Mouse (Mus musculus) right cerebral cortex, postnatal 25 days (tissue): ENCODE measurements around the gene Dhx9.
"Not testable (repeated sequence)": the region's sequence is repeated elsewhere in the genome, so short reads cannot be mapped to it uniquely, and the experiment has no call there.

Experiments used
- DNase-seq: peaks from one replicate; pipeline ENCODE4 v3.0.0; 2022

Gene Dhx9

DNA sequence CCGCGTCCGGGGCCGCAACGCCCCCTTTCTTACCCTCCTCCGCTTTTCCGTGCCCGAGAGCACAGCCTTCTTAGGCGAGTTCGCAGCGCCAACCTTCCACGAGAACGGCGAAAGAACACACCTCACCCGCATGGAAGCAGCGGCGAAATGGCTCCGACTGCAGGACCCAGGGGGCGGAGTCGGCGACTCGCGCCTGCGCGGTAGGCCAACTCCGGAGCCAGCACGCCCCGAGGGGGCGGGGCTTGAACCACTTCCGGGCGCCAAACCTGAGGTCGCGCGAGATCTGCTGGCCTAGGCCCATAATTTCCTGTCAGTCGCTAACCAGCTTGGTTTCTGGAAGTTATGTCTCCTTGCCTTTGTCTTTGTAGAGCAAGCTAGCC, at the start of gene Dhx9:
Gene Dhx9, minus strand, starts transcription at position 161 of the 380 bp plus-strand sequence.
- peak; percentile 97 for DNase-seq

GRCm38 (mm10) chr1:153535611-153536010, 48.2 kb upstream of the Dhx9 start:
- DNase-seq, result no peak

DNA sequence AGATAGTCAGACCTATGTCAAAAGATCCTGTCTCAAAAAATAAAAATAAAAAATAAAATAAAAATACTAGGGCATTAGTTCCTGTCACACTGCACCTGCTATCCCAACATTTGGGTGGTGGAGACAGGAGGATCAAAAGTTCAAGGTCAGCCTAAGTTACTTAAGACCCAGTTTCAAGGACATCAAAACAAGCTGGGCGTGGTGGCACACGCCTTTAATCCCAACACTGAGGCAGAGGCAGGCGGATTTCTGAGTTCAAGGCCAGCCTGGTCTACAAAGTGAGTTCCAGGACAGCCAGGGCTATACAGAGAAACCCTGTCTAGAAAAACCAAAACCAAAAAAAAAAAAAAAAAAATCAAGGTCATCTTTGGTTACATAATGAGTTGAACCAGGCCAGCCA, 45.4 kb upstream of the Dhx9 start:
- not testable (repeated sequence) for DNase-seq

DNA sequence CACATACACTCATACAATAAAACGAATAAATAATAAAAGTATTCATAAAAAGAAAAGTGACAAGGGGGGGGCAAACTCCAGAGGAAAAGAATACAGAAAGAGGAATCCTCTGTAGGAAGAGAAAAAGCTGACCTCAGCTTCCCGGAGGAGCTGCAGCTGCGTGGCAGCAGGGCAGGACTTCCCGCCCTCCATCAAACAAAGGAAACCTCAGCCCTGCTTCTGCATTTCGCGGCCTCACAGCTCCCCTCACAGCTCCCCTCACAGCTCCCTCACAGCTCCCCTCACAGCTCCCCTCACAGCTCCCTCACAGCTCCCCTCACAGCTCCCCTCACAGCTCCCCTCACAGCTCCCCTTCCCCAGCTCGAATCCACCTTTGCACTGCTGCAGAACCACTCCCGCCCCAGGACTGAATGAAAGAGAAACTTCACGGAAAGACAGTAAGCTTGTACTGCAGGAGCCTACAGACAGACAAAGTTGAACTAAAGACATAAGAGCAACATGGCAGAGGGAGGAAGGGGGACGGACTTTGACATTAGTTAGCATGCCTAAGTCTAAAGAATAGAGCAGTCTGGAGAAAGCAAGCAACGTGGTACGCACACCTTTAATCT, 44.9 kb upstream of the Dhx9 start:
- no peak for DNase-seq

- DNase-seq, result no peak
Observed at GRCm38 (mm10) chr1:153531677-153532233, 44.3 kb upstream of the Dhx9 start.

DNA sequence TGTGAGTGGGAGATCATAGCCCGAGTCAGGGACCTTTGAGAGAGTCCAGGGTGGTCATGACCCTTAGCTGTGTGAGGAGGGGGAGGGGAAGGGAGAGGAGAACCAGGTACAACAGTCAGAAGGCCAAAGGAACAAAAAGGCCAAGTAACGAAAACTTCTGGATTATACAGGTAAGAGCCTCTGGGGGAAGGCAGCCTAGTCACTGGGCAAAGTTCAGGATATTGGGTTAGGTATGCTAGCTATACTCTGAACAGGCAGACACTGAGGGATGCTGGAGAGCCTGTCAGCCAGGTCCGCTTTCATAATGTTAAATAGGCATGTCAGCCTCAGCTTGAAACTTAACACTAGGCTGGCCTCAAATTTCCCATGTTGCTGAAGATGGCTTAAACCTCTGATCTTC, 34.7 kb upstream of the Dhx9 start:
- no peak for DNase-seq

DNA sequence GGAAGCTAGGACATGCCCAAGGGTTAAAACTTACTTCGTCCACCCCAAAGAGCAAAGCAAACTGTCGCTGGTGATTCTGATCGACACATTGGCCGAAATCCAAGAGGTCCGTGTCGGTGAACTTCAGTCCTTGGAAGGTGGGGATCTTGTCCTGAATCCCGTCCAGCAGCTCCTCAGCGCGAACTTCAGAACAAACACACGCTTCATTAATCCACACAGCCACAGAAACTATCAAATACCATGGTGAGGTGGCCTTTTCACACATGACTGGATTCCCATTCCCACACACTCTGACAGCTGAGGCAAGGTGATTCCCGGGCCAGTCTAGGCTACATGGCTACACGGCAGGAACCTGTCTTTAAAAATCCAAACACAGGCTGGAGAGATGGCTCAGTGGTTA, 27.9 kb upstream of the Dhx9 start:
- no peak for DNase-seq

GRCm38 (mm10) chr1:153510330-153511009, 23.0 kb upstream of the Dhx9 start:
- no peak for DNase-seq

- DNase-seq, result not testable (repeated sequence)
Observed at GRCm38 (mm10) chr1:153509569-153509968, 22.1 kb upstream of the Dhx9 start.

GRCm38 (mm10) chr1:153509012-153509411, 21.6 kb upstream of the Dhx9 start:
- no peak for DNase-seq

DNA sequence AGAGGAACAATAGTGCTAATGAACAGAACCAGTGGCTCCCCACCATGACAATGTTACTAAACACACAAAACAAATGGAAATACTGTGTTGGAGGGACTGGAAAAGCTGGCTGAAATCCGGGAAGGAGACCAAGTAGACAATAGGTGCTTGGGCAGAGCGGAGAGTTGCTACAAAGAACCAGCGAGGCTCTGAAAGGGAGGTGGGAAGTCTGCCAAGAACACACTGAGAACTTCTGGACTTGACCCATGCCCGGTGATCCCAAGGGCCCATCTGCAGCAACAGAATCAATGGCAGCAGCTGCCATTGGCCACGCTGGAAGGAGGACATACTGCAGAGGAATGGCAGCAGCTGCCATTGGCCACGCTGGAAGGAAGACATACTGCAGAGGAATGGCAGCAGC, 18.8 kb upstream of the Dhx9 start:
- no peak for DNase-seq

DNA sequence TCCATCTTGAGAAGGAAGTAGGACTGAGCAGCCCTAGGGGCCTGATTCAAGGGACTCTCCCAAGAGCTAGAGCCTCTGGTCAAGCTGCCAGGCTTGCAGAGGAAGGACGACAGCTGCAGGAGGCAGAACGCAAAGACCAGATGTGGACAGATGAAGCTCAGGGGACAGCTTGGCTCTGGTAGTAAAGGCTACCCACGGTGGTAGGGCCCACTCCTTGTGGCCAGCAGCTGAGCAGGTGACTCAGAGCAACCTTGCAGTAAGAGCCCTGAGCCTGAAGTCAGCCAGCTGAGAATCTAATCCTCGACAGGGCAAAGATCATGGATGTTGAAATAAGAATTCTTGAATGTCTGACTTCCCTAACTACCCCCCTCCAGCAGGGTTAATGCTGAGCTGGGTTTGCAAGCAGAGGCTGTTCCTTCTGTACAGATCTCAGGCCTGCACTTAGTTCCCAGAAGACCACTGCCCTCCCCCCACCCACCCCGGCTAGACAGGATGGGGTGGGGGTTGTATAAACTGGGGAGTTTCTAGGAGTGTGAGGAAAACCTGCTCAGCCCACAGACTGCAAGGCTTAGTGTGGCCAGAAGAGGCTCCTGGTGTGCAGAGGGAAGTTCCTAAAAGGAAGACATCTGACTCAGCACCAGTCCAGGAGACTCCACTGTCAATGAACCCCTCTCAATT, 14.3 kb upstream of the Dhx9 start:
- no peak for DNase-seq

DNA sequence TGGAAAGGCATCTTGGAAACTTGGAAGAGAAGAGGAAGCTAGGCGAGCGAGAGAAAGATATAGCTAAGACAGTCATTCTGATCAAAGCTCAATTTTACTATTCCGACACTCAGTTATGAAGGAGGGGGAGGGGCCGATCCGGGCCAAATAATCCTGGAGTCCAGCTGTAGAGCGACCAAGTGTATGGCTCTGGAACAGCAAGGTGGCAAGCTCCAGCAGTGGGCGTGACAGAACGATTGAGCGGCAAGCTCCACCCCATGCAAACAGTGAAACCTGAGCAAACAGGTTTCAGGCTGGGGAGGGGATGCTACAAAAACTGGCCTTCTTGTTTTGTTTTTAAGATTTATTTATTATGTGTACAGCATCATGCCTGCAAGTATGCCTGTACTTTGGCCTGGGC, 12.6 kb upstream of the Dhx9 start:
- no peak for DNase-seq

DNA sequence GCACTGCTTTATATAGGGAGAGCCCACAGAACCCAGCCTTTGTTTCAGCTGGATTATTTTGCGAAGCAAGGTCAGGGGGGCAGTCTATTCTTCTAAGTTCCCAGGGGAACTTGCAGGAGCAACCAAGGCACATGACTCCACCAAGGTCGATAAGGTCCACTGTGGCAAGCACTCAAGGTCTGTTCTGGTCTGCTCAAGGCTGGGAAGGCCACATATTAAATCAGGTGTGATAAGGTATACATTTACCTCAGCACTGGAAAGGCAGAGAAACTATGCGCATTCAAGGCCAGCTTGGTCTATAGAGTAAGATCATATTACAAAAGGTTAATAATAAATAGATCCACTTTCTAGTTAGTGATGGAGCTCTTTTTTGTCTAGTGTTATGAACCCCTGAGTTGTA, 8.6 kb upstream of the Dhx9 start:
- DNase-seq, result no peak

GRCm38 (mm10) chr1:153493931-153494330, 6.5 kb upstream of the Dhx9 start:
- no peak for DNase-seq

DNA sequence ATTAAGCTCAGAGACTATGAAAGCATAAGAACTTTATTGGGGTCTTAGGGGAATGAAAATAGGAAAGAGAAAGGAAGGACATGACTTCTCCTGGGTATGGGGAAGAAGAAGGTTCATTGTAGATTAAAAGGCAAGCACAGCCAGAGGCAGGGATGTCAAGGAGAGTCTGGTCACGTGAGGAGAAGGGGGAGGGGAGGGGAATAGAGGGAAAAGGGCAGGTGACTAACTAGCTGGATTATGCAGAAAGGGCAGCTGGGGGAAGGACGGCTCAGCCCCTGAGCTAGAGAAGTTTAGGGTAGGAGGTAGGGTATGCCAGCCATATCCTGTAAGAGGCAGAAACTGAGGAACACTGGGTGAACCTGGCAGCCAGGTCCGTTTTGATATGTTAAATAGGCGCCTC, 5.9 kb upstream of the Dhx9 start:
- no peak for DNase-seq

- DNase-seq, result no peak
Observed at GRCm38 (mm10) chr1:153491822-153492221, 4.4 kb upstream of the Dhx9 start.

- no peak for DNase-seq
Observed at GRCm38 (mm10) chr1:153491345-153491744, 3.9 kb upstream of the Dhx9 start.

- no peak for DNase-seq
Observed at GRCm38 (mm10) chr1:153489963-153490362, 2.5 kb upstream of the Dhx9 start.

GRCm38 (mm10) chr1:153489540-153489939, 2.1 kb upstream of the Dhx9 start:
- DNase-seq, result no peak

DNA sequence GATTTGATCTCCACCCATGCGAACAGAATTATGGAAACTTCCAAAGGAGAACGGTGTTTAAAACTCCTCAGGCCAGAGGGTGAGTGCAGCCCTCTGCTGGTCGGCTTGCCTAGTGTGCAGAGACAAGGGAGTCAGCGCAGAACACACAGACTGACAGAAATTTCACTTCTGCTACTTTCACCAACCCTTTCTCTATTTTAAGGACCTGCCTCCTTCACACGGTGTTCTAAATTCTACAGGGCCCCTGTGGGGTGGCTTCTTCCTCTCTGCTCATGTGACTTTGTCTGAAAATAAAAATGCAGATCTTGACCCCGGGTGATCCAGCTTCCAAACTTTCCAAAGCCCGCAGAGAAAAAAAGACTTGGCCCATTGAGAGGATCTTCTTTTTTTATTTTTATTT, 1.7 kb upstream of the Dhx9 start:
- no peak for DNase-seq

- DNase-seq, result no peak
Observed at GRCm38 (mm10) chr1:153486767-153487499, 527 bp downstream of the Dhx9 start.

DNA sequence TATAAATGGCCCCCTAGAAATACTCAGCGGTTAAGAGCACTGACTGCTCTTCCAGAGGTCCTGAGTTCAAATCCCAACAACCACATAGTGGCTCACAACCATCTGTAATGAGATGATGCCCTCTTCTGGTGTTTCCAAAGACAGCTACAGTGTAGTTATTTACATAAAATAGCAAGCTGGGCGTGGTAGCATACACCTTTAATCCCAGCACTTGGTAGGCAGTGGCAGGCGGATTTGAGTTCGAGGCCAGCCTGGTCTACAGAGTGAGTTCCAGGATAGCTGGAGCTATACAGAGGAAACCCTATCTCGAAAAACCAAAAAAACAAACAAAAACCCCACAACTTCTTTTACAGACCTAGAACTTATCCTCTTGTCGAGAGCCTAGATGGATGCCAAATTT, 1.3 kb downstream of the Dhx9 start:
- not testable (repeated sequence) for DNase-seq
